Mouse (Mus musculus) left cerebral cortex, adult 11 months (tissue): ENCODE data around the gene Cox8a.

Experiments used
- DNase-seq: peaks from one replicate; pipeline ENCODE4 v3.0.0; 2022; ENCODE audit warnings: low spot score

Gene Cox8a

DNA sequence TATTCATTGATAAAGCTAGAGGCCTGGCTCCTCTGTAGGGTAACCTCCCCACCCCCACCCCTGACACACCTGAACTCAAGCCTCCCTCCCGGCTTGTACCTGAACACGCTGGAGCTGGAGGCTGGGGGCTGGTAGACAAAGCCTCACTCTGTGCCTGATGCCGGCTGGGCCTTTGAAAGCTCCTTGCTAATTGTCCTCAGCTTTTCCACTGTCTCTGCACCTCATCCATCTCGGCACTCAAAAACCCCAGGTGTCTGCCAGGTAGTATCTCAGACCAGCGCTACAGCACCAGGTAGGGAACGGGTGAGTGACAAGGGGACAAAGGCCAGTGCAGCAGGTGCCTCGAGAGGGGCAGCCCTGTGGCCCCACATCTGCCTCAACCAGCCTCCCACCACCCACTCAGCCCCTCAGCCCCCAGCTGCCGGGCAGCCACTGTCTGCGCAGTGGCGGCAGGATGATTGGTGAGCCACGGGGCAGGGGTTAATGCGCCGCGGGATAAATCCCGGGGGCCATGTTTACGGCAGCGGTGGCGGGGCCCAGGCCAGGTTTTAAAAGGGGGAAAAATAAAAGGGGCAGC, 31.6 kb downstream of the Cox8a start:
- DNase-seq: no peak

GRCm38 (mm10) chr19:7185059-7185458, 32.4 kb downstream of the Cox8a start:
- no peak for DNase-seq

- no peak for DNase-seq
Measured at GRCm38 (mm10) chr19:7183419-7183818, 34.0 kb downstream of the Cox8a start.

DNA sequence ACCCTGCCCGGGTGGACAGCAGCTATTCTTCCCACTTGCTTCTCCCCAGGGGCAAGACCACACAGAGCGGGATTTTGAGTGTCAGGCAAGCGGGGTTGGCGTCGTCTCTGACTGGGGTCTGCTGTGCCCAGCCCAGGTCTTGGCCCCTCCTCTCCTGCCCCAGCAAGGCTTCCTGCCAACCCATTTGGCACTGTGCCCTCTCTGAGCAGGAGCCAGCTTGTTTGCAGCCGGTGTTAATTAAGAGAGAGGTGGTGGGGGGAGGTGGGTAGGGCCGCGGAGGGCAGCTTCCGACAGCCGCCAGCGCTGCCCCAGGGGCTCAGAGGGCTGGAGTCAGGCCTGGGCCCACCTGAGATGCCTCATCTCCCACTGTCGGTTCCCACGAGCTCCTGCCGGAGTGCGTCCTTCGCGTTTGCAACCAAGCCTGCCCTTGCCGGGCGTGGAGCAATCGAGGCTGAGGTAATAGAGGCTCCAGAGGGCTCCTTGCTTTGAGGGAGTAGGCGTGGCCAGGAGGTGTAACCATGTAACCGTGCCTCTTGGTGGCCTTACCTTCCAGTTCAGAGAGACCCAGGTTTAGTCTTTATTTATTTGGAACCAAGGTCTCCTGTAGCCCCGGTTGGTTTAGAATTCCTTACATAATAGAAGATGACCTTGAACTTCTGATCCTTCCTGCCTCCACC, 35.0 kb downstream of the Cox8a start:
- no peak for DNase-seq

DNA sequence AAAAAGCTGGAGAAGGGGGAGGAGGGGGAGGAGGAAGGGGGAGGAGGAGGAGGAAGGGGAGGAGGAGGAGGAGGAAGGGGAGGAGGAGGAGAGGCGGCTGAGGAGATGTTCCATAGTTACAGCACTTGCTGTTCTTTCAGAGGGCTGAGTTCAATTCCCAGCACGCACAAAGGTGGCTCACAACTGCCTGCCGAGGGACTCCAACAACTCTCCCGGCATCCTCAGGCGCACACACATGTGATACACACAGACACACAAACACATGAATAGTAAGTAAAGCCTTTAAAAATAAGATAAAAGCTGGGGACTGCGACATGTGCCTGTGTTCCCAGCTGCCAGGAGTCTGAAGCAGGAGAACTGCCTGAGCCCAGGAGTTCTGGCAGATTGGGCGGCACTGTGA, 35.9 kb downstream of the Cox8a start:
- DNase-seq: no peak

- no peak for DNase-seq
Measured at GRCm38 (mm10) chr19:7180756-7181405, 36.5 kb downstream of the Cox8a start.

DNA sequence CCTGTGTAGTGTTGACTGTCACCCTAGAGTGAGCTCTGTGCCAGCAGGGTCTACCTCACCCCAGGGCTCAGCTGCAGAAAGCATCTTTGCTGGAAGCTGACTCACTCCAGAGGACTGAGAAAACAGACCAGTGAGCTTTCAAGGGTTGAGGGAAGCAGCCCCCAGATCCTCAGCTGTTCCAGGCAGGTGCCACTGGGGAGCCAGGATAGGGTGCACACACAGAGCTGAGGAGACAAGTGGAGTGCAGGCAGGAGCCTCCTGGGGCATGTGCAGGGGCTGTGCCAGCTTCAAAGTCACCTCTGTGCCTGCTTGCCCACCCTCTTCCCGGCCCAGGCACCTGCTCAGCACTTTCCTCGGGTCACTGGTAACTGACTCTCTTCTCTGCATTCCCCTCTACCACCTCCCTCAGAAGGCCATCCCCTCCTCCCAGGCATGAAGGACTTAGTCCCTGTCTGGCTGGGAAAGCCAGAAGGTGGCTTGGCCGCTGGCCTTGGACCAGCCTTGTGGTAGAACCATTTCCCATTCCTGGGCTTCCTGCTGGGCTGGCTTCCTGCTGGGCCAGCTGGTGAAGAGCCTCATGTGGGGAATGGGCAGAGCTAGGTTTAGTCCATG, 38.5 kb downstream of the Cox8a start:
- DNase-seq: no peak

DNA sequence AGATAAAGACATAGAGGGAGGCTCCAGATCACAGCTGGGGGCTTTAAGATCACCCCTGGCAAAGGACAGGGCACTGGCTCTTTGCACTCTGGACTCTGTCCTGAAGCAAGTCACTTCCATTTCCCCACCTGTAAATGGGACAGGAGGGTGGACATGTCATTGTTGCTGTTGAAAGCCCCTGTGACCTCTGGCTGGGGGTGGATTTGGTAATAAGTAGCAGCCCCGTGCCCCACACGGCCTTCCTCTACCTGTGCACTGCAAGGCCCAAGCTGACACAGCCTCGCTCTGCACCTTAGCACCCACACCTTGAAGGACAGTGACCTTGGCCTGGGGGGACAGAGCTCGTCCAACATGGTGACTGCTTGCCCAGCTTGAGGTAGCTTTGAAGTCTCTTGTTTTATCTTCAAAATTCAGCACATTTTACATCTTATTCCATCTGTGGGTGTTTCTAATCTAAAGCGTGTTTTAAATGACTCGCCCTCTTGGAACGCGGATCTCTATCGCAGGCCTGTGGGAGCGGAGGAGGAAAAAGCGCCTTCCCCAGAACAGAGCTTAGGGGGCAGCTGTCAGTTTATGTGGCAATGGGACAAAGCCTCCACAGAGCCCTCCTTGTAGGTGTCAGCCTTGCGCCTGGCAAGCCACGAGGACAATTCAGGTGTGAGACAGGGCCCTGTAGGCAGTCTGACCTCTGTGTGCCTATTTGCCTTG, 39.5 kb downstream of the Cox8a start:
- no peak for DNase-seq

DNA sequence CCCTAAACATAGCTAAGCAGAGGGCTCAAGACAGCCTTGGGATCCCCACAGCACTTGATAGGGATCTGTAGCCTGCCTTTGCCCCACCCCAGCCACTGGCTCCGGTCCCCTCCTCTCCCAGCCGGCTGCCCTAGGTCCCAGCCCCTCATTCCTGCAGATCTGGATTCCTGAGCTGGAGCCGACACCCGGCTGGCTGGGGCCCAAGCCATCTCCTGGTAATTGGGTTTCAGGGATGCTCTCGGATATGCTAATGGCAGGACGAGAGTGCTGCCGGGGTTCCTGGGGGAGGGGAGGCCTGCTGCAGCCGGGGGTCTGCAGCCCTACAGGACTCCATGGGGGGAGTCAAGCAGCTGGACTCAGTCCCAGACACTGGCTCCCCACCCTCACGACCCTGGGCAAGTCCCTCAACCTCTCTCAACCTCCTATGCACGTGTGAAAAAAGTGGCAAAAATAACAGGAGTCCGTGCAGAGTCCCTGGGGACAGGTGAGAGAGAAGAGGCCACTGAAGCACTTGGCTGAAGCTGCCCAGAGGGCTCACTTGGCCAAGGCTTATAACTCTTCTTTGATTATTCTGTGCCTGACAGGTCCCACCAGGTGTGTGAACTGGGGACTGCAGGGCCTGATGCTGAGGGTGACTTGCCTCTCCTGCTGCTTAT, 41.2 kb downstream of the Cox8a start:
- no peak for DNase-seq

GRCm38 (mm10) chr19:7172051-7172866, 45.2 kb downstream of the Cox8a start:
- DNase-seq: no peak

GRCm38 (mm10) chr19:7171447-7171846, 46.0 kb downstream of the Cox8a start:
- DNase-seq: no peak

- DNase-seq: no peak
Measured at GRCm38 (mm10) chr19:7170916-7171315, 46.5 kb downstream of the Cox8a start.

- no peak for DNase-seq
Measured at GRCm38 (mm10) chr19:7168423-7168822, 49.0 kb downstream of the Cox8a start.

DNA sequence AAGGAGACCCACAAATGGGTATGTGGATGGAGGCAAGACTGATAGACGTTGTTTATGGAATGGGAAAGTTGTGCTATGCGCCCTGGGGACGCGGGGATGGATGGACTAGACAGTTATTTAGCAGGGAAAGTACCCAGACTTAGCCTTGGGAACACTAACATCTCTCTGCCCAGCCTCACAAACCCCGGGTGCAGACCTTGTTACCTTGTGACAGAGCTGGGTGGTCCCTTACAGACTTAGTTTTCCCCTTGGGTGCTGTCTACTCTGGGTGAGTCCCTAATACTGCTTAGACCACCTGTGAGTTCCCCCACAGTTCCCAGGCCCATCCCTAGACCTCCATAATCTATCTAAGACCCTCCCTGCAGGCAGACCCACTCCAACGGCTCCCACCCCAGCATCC, 50.6 kb downstream of the Cox8a start:
- DNase-seq: no peak

DNA sequence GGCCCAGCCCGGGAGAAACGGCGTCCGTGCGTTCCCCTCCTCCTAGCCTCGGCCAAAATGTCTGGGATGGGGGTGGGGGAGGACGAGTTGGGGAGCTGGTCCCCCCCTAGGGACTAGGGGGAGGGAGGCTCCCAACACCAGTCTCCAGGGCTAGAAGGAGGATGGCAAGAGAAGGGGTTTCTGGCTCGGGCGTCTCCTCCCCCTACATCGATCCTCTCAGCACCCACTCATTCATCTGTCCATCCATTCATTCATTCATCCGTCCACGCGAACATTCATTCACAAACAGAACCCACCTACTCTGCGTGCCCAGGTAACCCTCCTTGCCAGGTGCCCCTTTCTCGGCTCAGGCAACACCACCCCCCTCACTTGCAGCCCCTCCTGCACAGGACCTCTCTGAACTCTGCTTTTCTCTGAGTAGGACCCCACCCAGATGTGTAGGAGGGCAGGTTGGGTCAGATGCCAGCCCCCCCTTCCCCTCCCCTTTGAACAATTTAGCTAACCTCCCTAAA, 51.2 kb downstream of the Cox8a start:
- no peak for DNase-seq

- DNase-seq: no peak
Measured at GRCm38 (mm10) chr19:7165509-7166199, 51.8 kb downstream of the Cox8a start.
